Mouse (Mus musculus) heart, adult 2 months (tissue): ENCODE results near the gene Zfp827.

Source experiments
- CTCF ChIP-seq: fragments of 200-600 bp; IDR thresholded peaks from 2 replicates; pipeline ENCODE4 v1.8.1; 2022; ENCODE audit warnings: antibody characterized with exemption, mild to moderate bottlenecking, moderate library complexity
- EP300 ChIP-seq: fragments of 200-500 bp; IDR thresholded peaks from 2 replicates; pipeline ENCODE4 v1.6.1; 2011; ENCODE audit warnings: low read depth, low read length, control low read depth; ENCODE audit not compliant: insufficient read depth
- POLR2A ChIP-seq: fragments of 200-500 bp; IDR thresholded peaks from 2 replicates; pipeline ENCODE4 v1.6.1; 2011; ENCODE audit warnings: mild to moderate bottlenecking, low read depth, low read length, control low read depth; ENCODE audit not compliant: insufficient read depth

DNA sequence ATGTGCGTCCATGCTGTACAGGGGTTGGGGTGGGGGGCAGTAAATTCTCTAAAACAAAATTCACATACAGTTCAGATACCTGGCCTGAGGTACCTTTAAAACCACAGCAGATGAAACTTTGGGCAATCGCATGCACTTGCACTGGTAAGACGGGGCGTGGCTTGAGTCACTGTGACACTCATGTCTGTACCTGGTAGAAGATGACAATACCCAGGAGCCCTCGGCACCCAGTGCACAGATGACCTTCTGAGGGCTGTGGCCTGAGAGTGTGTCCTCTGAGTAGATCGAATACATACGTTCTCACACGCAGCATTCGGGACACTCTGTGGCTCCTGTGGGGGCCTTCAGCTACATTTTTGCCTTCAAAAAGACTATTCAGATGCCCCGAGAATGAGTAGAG lies 117.4 kb downstream of the Zfp827 start:
- no peak for TF ChIP-seq EP300
- no peak for TF ChIP-seq CTCF
- no peak for TF ChIP-seq POLR2A
